9 mouse cellular contexts compared by ENCODE assay signal in genomic region chr15:86236252-86236651, GRCm38 (mm10). TPM values are rescaled to one million over a fixed set of nuclear protein-coding genes. Genes with fewer than 3 reads are reported as not detected.
A peak's percentile ranks its signal among the peaks of the same experiment; 100 is the strongest.
DNase-seq lines count a peak whose midpoint lies in the region; TF ChIP-seq lines count a peak whose summit lies in the region.
"Had no signal": no experiment of that assay in that cellular context is flagged by ENCODE, and none has a peak within 500 bp of the region (broad histone marks: within the 10 kb centered on the region; RNA-seq: fewer than 3 reads in every experiment).

No protein-coding gene starts in this region.

- TF ChIP-seq POLR2A in heart, adult 2 months (IDR thresholded peaks at IDR 0.05; ENCODE audit: insufficient read depth, low read depth, low read length), result no peak
- TF ChIP-seq POLR2A in cortical plate, adult 2 months (IDR thresholded peaks at IDR 0.05; ENCODE audit: extremely low read depth, insufficient read depth, low read length), result no peak

- 0 out of 2 replicates have a peak, but pooled peaks have one; percentile 15 for TF ChIP-seq EP300 in heart, adult 2 months (IDR thresholded peaks at IDR 0.05; ENCODE audit: insufficient read depth, low read depth, low read length)

- 42% methylated on average over 4 of the region's 4 CpGs for WGBS in heart, adult 2 months

- no peak overlapping the region for H3K9ac ChIP-seq in heart, adult 2 months (ENCODE audit: low read depth, low read length)
- H3K9ac ChIP-seq: neural tube, embryonic 13.5 days had no signal

- no peak overlapping the region for H3K27ac ChIP-seq in heart, adult 2 months
- no peak overlapping the region for H3K27ac ChIP-seq in cortical plate, adult 2 months (ENCODE audit: insufficient read depth, low read length)
- H3K27ac ChIP-seq: neural tube, embryonic 13.5 days had no signal

- H3K4me1 ChIP-seq in heart, adult 2 months (ENCODE audit: control insufficient read depth, insufficient read depth, low read length), result peaks cover 5% of the 10 kb centered on the region; the same call in 1 of the 2 replicates
- peaks cover 9% of the 10 kb centered on the region for H3K4me1 ChIP-seq in cortical plate, adult 2 months (ENCODE audit: control insufficient read depth, insufficient read depth, low read length)

- peak; percentile 50 to 69 for DNase-seq in heart, adult 2 months
- DNase-seq in heart, adult 11 months, result no peak
- DNase-seq in urinary bladder, postnatal 14 days (ENCODE audit: low spot score), result peak; percentile 57
- no peak for DNase-seq in urinary bladder, adult 2 months (ENCODE audit: low spot score)
- peak; percentile 51 to 76 for DNase-seq in layer of hippocampus, adult 18-20 months (ENCODE audit: low spot score in 2 of 2)
- DNase-seq in naive thymus-derived CD4-positive, alpha-beta T cell, adult 2 months (ENCODE audit: low read depth), result peak; percentile 72
- peak; percentile 47 to 81 for DNase-seq in thymus, postnatal 10 days (ENCODE audit: low spot score in 2 of 2)

- no peak overlapping the region for H3K4me3 ChIP-seq in heart, adult 2 months
- no peak overlapping the region for H3K4me3 ChIP-seq in cortical plate, adult 2 months (ENCODE audit: insufficient read depth, low read length)
- H3K4me3 ChIP-seq: neural tube, embryonic 13.5 days had no signal

- peak; percentile 88 for TF ChIP-seq CTCF in heart, adult 2 months (IDR thresholded peaks at IDR 0.05)
- peak; percentile 72 for TF ChIP-seq CTCF in cortical plate, adult 2 months (IDR thresholded peaks at IDR 0.05; ENCODE audit: extremely low read depth, insufficient read depth, low read length)

- intact Hi-C loops in heart, adult 2 months (cut with DNase I), result no loop called here

- no peaks in the 10 kb centered on the region for H3K79me2 ChIP-seq in heart, adult 2 months (replicated peaks; ENCODE audit: control insufficient read depth, insufficient read depth, low read length)

- H3K36me3 ChIP-seq in heart, adult 2 months (ENCODE audit: control insufficient read depth, insufficient read depth, low read length), result no peaks in the 10 kb centered on the region

- H3K27me3 ChIP-seq in heart, adult 2 months (ENCODE audit: control insufficient read depth, insufficient read depth, low read length), result no peaks in the 10 kb centered on the region
- H3K27me3 ChIP-seq: neural tube, embryonic 13.5 days had no signal

RNA-seq across cellular contexts. Expression of gene Tbc1d22a, which starts 22.0 kb away (rescaled TPM):
- total RNA-seq in heart, adult 2 months (2021), result 10 to 100 TPM; 21.8 to 25.6 TPM
- 23.2 and 30.1 TPM in 2 replicates for polyA plus RNA-seq in heart, adult 2 months (2012; rRNA removed)
- 19.0 and 21.0 TPM in 2 replicates for polyA plus RNA-seq in urinary bladder, adult 2 months (2012; rRNA removed)
- polyA plus RNA-seq in cortical plate, adult 2 months (2012; rRNA removed), result 33.5 and 33.9 TPM in 2 replicates
- total RNA-seq in layer of hippocampus, adult 18-20 months (2021), result 10 to 100 TPM; 34.7 to 35.9 TPM

RNA-seq across cellular contexts. Expression of gene Cerk, which starts 50.3 kb away (rescaled TPM):
- 10 to 100 TPM; 30.4 to 33.5 TPM for total RNA-seq in heart, adult 2 months (2021)
- polyA plus RNA-seq in heart, adult 2 months (2012; rRNA removed), result 26.0 and 38.0 TPM in 2 replicates
- 10.9 and 12.1 TPM in 2 replicates for polyA plus RNA-seq in urinary bladder, adult 2 months (2012; rRNA removed)
- 42.8 and 44.7 TPM in 2 replicates for polyA plus RNA-seq in cortical plate, adult 2 months (2012; rRNA removed)
- 10 to 100 TPM; 50.0 to 50.7 TPM for total RNA-seq in layer of hippocampus, adult 18-20 months (2021)

Comparison
In these comparisons a context has a peak if more than half of its experiments do, and no peak if none do; other contexts are left out.
1. DNase-seq: peak in heart, adult 2 months (2 of 2), urinary bladder, postnatal 14 days (single experiment), layer of hippocampus, adult 18-20 months (2 of 2), naive thymus-derived CD4-positive, alpha-beta T cell, adult 2 months (single experiment) and thymus, postnatal 10 days (2 of 2); none in heart, adult 11 months (single experiment) and urinary bladder, adult 2 months (single experiment).